Mouse (Mus musculus): ENCODE results near the gene Rasgef1c.
A peak's percentile ranks its signal among the peaks of the same experiment; 100 is the strongest.

Rasgef1c gene

DNA sequence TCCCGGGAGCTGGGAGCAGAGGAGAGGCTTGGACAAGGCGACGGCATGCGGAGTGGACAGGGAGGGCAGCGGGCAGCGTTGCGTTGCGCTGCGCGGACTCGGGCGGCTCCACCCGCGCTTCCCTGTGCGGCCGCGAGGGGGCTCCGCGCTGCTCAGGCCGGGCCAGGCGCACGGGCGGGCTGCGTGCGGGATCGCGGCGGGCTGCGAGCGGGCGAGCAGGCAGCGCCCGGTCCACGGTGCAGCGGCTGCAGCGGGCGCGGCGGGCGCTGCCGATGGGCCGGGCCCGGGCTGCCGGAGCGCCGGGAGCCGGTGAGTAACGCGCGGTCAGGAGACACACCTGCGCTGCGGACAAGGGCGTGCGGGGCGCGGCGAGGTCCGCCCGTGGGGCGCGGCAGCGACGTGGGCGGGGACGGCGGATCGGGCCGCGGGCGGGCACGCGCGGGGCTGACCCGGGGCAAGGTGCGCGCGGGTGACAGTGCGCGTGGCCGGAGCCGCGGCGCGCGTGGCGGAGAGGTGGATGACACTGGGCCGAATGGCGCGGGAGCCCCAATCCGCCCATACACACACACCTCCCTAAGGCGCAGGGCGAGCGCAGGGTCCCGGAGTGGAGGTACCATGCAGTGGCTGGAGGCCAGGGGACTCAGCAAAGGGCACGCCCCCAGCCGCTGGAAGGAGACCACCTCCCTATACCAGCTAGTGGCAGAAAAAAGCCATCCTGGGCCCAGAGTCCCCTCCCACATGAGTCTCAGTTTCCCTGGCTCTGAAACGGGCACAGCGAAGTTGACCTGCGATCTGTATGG lies at the start of gene Rasgef1c:
TSS of gene Rasgef1c (plus strand) at position 177 of the 800 bp plus-strand sequence.
- peak; percentile 63 for DNase-seq (ENCODE audit: inconsistent ontology term)

DNA sequence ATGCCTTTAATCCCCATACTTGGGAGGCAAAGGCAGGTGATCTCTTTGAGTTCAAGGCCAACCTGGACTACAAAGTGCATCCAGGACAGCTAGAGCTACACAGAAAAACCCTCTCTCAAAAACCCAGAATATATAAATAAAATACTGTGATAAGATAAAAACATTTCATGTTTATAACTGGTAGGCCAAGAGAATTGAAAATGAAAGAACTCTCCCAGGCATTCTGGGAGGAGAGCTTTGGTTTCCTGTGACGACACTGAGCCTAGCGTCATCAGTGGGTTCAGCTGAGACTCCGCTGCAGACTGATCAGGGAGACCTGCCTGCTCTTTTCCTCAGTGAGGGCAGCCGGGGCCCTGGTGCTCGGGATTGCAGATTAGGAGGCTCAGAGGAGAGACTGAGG lies 46.5 kb upstream of the Rasgef1c start:
- no peak for DNase-seq (ENCODE audit: inconsistent ontology term)

DNA sequence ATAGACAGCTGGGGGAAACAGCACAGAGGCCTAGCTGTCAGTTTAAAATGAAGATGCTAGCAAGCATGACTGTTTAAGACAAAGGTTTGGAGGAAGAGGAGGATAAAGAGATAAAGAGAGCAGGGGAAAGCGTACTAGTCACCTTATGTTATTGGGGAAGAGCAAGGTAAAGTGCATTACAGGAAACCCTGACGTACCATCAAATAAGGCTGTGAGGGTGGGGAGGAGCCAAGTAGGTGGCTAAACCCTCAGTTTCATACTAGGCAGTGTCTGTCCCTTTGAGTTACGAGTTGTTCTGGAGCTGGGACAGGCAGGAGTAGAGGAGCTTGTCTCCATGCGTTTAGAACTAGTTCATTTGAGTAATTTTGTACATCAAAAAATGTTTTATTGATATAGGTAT lies 40.5 kb upstream of the Rasgef1c start:
- no peak for DNase-seq (ENCODE audit: inconsistent ontology term)

DNA sequence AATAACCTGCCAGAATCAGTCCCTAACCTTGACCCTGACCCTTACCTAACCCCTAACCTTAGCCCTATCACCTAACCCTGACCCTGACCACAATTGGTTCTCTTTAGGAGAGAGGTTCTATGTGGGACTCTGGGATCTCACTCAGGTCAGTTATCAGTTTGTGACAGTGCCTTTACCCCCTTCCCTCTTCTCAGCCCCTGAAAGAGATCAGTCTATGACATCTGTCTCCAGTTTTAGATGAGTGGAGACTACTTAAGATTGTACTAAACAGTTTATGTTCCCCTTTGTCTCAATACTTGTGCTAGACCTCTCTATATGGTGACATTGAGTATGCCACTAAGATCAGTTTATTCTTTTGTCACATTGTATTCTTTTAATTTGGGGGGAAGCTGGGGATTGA lies 37.7 kb upstream of the Rasgef1c start:
- no peak for DNase-seq (ENCODE audit: inconsistent ontology term)

DNA sequence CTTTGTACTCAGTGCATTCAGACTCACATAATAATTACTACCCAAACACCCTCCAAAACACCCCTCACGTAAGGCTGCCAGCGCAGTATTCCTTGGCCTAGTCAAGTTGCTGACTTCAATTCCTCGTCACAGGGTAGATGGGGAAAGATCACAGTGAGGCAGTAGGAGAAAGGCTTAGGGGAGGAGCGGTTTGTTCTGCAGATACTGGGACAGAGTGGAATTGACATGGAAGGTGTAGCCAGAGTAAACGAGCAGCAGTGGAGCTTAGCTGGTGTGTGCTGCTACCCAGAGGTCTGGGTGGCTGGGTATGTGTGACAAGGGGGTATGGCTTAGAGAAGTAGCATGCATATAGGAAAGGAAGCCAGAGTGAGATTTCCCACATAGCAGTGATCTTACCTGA lies 34.3 kb upstream of the Rasgef1c start:
- DNase-seq (ENCODE audit: inconsistent ontology term), result no peak

DNA sequence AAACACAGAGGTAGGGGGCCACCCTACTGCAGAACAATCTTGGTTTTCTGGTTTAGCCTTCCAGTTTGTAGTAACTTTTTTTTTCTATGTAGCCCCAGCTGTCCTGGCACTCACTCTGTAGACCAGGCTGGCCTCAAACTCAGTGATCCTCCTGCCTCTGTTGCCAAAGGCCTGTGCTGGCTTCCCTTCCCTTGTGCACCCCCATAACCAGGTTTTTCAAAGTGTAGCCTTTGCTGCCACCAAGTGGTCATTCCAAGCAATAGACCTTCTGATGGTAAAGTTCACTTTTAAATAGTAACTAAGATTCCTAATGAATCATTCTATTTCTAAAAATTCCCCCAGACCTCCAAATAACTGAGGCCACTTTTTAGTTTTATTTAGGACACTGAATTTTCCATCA lies 31.9 kb upstream of the Rasgef1c start:
- DNase-seq (ENCODE audit: inconsistent ontology term), result peak; percentile 39

DNA sequence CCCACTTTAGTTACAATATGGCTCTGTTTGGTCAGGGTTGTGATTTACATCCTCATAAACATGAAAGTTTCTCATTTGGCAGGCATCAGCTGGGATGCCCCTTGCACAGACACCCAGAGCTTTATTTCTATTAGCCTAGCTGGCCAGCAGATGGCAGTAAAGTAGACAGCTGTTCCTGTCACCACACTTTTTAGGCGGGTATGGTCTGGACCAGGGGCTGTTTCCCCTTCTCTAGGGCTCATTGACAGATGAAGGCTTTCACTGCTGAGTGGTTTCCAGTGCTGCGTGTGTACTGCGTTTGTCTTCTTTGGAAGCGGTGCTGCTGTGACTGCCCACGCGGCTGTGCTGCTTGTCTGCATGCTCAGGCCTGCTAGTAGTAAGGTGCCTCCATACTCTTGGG lies 29.7 kb upstream of the Rasgef1c start:
- peak; percentile 9 for DNase-seq (ENCODE audit: inconsistent ontology term)

DNA sequence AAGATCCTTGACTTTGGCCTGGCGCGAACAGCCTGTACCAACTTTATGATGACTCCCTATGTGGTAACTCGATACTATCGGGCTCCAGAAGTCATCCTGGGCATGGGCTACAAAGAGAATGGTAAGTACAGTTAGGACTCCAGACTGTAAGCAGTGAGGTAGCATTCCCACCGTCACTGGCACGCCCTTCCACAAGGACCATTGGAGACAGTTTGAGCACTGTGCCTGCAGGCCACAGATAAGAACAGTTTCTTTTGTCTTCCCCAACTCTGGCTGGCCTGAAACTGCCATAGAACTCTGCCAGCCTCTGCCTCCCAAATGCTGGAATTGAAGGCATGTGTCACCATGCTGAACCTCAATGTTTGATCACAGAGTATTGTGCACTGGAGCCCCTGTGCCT lies 28.9 kb upstream of the Rasgef1c start:
- DNase-seq (ENCODE audit: inconsistent ontology term), result no peak

DNA sequence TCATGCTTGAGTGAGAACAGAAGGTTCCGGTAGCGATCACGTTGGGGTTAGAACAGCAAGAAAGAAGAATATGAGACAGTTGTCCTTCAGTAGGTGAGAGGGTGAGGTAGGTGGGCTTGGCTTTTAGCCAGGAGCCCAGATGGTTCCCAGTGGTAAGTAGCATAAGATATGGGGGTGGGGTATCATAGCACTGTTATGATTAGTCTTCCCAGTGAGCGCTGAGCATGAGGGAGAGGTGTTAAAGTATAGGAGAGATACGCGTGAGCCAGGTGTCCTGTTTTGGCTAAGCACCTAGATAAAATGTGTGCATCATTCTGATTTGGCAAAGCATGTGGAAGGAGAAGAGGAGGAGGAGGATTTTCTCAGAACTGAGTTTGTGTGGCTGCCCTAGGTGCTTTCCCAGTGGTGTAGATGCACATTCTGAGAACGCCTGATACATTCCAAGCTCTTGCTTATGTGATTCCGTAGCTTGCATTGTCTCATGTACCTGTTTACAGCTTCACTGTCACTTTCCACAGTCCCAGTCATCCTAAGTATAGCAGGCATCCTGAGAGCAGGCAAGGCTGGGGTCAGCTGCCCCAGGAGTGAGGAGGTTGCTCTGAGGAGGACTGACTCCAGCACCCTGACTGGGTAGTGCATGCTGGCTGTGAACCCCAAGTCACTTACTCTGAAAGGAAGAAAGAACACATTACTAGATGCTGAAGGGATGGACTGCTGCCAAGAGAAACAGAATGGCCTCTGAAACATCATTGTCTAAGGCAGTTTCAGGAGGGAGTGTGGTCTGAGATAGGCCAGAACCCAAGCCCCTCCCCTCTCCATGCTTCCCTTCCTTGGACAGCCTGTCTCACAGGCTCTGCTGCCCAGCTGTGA lies 24.5 kb upstream of the Rasgef1c start:
- peak; percentile 43 for DNase-seq (ENCODE audit: inconsistent ontology term)

DNA sequence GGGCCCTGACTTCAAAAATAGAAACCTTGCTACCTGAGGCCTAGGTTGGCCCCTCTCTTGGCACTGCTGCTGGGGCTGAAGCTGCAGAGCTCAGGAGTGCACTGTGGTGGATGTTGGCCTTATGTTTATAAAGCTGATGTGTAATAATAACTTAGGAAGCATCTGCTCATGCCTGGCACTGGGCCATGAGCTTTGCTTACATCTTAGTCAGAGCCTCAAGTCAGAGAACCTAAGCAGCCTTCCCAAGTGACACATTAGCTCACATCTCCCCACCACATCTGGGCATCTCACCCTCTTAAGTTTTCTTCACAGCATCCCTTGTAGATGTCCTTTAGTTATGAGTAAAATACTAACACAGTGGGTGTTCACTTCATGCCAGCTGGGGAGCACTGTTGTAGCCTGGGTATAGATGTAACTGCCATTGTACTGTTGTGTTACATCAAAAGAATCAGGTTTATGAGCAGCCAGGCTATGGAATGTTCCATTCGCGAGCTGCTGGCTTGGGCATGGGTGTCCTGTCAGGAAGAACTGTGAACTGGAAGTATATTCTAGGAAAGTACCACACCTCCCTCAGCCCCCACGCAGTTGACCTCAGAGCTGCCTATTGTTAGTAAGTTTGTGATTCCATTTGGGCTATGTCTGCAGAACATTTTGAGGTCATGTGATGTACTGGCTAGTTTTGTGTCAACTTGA lies 21.5 kb upstream of the Rasgef1c start:
- DNase-seq (ENCODE audit: inconsistent ontology term), result no peak

DNA sequence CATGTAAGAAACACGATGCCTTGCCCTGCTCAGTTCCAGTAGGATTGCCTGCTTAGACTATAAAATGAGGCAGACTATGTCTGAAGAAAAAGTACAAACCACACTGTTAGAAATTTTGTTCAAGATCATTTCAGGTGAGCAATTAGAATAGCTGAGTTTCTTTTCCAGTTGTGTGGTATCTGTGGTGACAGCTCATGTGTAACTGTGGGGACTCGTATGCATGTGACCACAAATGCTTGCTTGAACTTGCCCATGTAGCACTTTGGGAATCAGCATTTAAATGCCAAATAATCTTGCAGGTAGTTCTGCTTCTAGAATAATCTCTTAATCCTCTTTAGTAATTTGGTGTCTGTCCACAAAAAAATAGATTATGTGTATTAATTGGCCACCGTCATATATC lies 18.2 kb upstream of the Rasgef1c start:
- DNase-seq (ENCODE audit: inconsistent ontology term), result no peak

DNA sequence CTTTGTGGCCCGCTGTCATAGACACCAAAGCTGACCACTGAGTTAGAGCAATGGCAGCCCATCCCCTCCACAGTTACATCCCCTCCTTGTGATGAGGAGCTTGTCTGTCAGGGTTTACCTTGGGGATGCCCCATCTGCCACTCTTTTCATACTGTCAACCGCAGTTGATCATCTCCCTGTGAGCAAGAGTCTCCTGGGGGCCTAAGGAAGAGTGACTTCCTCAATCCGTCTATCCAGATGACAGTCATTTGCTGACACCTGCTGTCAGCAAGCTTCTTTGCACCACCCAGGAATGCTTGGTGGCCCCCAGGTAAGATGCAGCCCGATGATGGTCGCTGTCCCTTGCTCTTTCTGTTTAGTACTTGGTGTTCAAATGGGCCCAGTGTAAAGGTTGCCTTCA lies 13.2 kb upstream of the Rasgef1c start:
- no peak for DNase-seq (ENCODE audit: inconsistent ontology term)

DNA sequence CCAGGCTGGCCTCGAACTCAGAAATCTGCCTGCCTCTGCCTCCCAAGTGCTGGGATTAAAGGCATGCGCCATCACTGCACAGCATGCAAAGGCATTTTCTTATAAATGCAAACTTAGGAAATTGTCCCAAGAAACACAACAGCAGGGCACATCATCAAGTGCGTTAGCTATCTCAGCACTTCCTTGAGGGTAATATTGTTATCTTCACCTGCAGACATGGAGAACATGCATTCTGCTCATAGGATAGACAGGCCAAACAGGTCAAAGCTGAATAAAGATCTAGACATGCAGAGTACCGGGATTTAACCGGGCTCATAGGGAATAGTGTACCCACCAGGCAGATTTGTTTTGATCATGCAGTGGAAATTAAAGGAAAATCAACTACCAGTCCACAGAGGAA lies 9.6 kb upstream of the Rasgef1c start:
- no peak for DNase-seq (ENCODE audit: inconsistent ontology term)

DNA sequence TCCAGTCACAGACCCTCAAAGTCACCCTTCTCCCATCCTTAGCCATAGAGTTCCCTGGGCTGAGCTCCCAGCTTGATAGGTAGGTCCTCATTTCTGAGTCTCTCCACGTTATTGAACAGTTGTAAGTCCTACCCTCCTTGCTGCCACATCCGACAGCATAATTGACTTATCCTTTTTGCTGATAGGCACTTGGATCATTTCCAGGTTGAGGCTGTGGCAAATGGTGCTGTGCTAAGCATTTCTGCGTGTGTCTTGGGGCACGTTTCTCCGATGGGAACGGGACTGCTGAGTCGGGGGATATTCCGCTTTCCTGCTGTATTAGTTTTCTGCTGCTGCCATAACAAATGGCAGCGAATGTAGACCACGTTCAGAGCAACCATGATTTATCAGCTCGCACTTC lies 7.8 kb upstream of the Rasgef1c start:
- DNase-seq (ENCODE audit: inconsistent ontology term), result no peak

DNA sequence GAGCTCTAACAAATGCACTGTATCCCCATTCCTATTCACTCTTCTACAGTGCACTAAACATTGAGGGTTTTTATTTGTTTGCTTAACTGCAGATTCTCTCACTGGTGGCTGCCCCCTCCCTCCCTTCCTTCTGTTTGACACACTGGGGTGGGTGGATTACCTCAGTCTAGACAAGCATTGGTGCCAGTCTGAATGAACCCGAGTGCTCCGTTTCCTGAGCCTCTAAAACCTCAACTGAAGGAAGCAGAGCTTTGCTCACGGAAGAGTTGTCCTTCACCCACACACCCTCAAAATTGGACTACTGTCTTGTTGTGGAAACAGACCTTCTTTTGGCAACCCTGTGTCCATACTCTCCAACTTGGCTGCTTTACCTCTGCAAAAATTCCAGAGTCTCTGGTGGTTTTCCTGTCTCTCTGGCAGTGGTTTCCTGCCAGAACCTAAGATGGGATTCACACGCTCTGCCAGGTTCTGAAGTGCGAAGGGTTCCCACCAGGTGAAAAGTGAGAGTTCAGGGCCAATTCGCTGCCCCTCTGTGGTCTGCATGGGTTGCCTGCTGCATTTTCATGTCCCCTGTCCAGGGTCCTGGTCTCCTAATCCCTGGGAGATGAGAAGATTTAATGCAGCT lies 5.6 kb upstream of the Rasgef1c start:
- DNase-seq (ENCODE audit: inconsistent ontology term), result peak; percentile 8

DNA sequence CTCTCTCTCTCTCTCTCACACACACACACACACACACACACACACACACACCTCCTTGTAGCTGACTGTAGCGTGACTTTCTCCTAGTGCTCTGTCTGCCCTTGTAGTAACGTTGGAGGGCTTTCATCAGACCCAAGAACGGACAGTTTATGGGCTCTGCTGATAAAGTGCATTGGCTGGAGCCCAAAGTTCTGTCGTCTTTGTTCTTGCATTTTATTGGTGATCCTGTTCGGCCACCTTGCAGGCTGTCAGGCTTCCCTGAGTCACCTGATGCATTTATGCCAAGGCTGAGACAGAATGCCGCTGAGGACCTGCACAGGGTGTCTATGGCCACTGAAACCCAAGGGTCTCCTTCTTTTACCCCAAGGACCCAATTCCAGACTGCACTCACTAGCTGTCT lies 1.6 kb upstream of the Rasgef1c start:
- DNase-seq (ENCODE audit: inconsistent ontology term), result no peak

DNA sequence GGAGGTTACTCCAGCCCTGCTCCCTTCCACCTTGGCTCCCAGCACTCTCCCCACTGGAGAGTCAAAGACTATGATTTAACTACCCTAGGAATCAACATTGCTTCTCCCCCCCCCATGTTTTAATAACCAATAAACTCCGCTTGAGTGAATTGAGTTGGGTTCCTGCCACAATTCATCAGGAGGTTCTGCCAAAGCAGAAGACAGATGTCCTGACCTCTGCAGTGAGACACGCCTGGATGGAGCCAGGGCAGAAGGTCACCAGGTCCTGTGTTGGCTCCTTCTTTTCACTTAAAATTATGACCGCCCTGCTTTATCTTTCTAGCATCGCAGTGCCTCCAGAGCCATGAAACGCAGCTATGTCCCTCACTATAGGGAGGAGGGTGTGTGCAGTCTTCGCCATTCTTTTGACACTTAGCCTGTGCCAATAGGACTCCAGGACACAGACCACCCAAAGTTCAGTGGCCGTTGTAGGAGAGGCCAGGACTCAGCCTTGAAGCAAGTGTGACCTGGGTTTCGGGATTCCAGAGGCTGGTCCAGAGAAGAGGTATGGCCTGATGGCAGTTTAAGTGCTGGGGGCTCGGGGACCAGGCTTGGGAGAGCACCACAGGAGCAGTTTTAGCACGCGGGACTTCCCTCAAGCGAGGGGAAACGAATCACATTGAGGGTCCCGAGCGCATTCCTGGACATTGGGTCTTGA lies 525 bp upstream of the Rasgef1c start:
- no peak for DNase-seq (ENCODE audit: inconsistent ontology term)

DNA sequence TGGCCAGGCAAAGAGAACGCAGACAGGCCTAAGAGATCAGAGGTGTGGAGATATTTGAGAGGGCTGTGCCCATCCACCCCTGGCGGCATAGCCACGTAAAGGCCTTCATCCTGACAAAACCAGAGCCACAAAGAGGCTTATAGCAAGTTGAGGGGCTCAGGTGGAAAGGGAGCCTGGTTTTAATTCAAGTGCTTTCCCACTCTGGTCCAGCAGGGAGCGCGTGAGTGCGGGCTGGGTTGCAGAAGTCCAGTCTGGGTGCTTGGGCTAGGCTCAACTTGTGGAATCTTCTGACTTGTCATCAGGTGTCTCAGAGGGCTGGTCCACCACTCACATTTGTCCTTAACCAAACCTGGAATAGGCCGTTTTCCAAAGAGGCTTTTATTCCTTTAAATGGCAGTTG lies 1.7 kb downstream of the Rasgef1c start:
- DNase-seq (ENCODE audit: inconsistent ontology term), result peak; percentile 29

DNA sequence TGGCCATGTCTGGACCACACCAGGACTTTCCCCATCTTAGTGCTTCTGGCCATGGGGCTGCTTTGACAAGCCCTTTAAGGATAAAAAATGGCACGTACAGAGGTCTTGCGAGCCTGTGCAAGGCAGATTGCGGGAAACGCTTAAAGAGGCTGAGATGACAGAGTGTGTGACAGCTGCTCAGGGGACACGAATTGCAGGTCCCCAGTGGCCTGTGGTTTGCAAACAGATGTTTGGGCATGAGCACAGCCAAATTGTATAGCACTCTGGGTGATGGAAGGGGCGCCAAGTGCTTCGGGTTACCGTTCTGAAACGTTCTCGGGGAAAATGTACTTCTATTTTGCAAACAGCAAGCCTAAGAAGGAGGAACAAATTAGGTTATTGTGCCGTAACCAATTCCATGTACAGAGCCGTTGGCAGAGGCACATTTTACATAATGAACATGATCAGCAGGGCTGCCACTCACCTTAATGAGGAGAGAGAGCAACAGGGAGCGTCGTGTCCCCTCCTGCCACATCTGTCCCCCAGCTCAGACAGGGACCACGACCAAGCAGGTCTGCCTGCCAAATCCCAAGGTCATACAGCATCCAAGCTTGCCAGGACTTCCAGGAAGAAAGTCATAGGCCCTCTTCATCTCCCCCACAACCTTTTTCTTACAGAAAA lies 17.0 kb downstream of the Rasgef1c start:
- DNase-seq (ENCODE audit: inconsistent ontology term), result no peak

DNA sequence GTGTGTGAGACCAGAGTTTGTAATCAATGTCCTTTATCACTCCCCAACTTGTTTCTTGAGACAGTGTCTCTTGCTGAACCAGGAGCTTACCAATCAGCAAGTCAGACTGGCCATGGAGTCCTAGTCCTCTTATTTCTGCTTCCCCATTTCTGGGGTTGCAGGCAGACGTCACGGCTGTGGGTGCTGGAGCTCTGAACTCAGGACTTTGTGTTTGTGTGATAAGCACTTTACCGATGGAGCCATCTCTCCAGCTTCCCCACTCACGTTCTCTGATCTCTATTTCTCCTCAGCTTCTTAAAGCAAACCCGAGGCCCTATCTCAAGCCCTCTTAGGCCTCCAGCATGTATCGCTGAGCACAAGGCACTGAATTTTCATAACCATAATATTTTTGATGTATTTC lies 17.7 kb downstream of the Rasgef1c start:
- no peak for DNase-seq (ENCODE audit: inconsistent ontology term)

DNA sequence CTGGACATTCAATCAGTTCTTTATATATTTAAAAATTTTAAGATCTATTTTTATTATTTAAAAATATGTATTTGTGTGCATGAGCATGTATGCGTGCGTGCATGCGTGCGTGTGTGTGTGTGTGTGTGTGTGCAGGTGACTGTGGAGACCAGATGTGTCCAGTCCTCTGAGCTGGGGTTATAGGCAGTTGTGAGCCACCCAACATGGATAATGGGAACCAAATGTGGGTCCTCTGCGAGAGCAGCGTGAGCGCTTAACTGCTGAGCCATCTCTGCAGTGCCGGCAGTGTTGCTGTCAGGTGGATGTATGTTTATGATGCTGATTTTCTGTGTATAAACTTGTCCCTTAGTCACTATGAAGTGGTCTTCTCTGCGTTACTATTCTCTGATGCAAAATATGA lies 21.9 kb downstream of the Rasgef1c start:
- DNase-seq (ENCODE audit: inconsistent ontology term), result no peak

All from Muller cell, postnatal 12 days (primary cell).